Mouse (Mus musculus) CH12.LX (cell line): Measurements from ENCODE around the gene Itch. TPM values are rescaled to one million over a fixed set of nuclear protein-coding genes. Genes with fewer than 3 reads are reported as not detected.
"Not testable (repeated sequence)": the region's sequence is repeated elsewhere in the genome, so short reads cannot be mapped to it uniquely, and the experiment has no call there.

Experiments
- DNase-seq: peaks from one replicate; pipeline ENCODE4 v3.0.0-alpha.2; 2013; ENCODE audit errors: extremely low read depth
- H3K27ac ChIP-seq: 2 replicates; pipeline ENCODE4 v1.5.1; 2012; ENCODE audit warnings: low read depth, mild to moderate bottlenecking, control low read depth, moderate library complexity; ENCODE audit not compliant: insufficient read depth
- H3K27me3 ChIP-seq: replicated peaks from 2 replicates; pipeline ENCODE3; 2012; ENCODE audit warnings: inconsistent platforms
- H3K36me3 ChIP-seq, 2 experiments: replicated peaks in 1 of 2; 2 replicates each; pipeline versions ENCODE3 to v1.6.1; 2012; ENCODE audit warnings: inconsistent platforms in 1 of 2, low read length in 1 of 2, mild to moderate bottlenecking in 1 of 2, mixed read lengths in 1 of 2, moderate library complexity in 1 of 2; ENCODE audit not compliant: control insufficient read depth in 1 of 2, insufficient read depth in 1 of 2
- H3K4me1 ChIP-seq, 2 experiments: 2 replicates each; pipeline ENCODE4 v1.6.1; 2012; ENCODE audit warnings: inconsistent platforms in 1 of 2, moderate library complexity in 1 of 2; ENCODE audit not compliant: insufficient read depth in 2 of 2, control insufficient read depth in 1 of 2
- H3K4me2 ChIP-seq: 2 replicates; pipeline ENCODE4 v1.6.1; 2012; ENCODE audit warnings: low read depth, mild to moderate bottlenecking, control low read depth; ENCODE audit not compliant: poor library complexity, insufficient read depth, severe bottlenecking
- H3K4me3 ChIP-seq, 3 experiments: fragments of 150-350 bp in 1 of 3; sonication (generic) in 1 of 3; replicated peaks in 1 of 3; 2 replicates each; pipeline versions ENCODE3 to v1.5.1; 2011 to 2012; ENCODE audit warnings: low read depth in 2 of 3, low read length in 2 of 3, mild to moderate bottlenecking in 2 of 3, moderate library complexity in 2 of 3, control low read depth in 1 of 3, improper control_type of control experiment in 1 of 3, inconsistent platforms in 1 of 3, mixed read lengths in 1 of 3; ENCODE audit not compliant: poor library complexity in 1 of 3
- H3K79me2 ChIP-seq: replicated peaks from 2 replicates; pipeline ENCODE4 v1.6.1; 2012; ENCODE audit warnings: mild to moderate bottlenecking, moderate library complexity; ENCODE audit not compliant: control insufficient read depth, poor library complexity, insufficient read depth, severe bottlenecking; ENCODE audit errors: extremely low read depth
- H3K9ac ChIP-seq: 2 replicates; pipeline ENCODE4 v1.6.1; 2012; ENCODE audit warnings: low read depth, mild to moderate bottlenecking, control low read depth, moderate library complexity; ENCODE audit not compliant: insufficient read depth
- H3K9me3 ChIP-seq: replicated peaks from 2 replicates; pipeline ENCODE3; 2012; ENCODE audit warnings: low read length, inconsistent platforms, mixed read lengths
- CHD2 ChIP-seq: IDR thresholded peaks from 2 replicates; pipeline ENCODE4 v1.6.1; 2011; ENCODE audit warnings: low read length, improper control_type of control experiment
- JUN ChIP-seq: IDR thresholded peaks from 2 replicates; pipeline ENCODE4 v1.6.1; 2011; ENCODE audit warnings: low read depth, mild to moderate bottlenecking, low read length, improper control_type of control experiment, moderate library complexity; ENCODE audit not compliant: insufficient read depth
- JUND ChIP-seq: conservative IDR thresholded peaks from 2 replicates; pipeline ENCODE4 v1.6.1; 2011; ENCODE audit warnings: low read depth, low read length, improper control_type of control experiment
- MAFK ChIP-seq: IDR thresholded peaks from 2 replicates; pipeline ENCODE4 v1.6.1; 2011; ENCODE audit warnings: low read length, improper control_type of control experiment; ENCODE audit not compliant: insufficient replicate concordance
- MAZ ChIP-seq: IDR thresholded peaks from 2 replicates; pipeline ENCODE4 v1.6.1; 2012; ENCODE audit warnings: low read depth, mild to moderate bottlenecking, inconsistent platforms, low read length, improper control_type of control experiment, moderate library complexity
- NELFE ChIP-seq: IDR thresholded peaks from 2 replicates; pipeline ENCODE4 v1.6.1; 2011; ENCODE audit warnings: low read depth, low read length, improper control_type of control experiment
- RAD21 ChIP-seq: IDR thresholded peaks from 2 replicates; pipeline ENCODE4 v1.6.1; 2011; ENCODE audit warnings: low read depth, mild to moderate bottlenecking, low read length, improper control_type of control experiment, moderate library complexity
- RCOR1 ChIP-seq: conservative IDR thresholded peaks from 2 replicates; pipeline ENCODE4 v1.6.1; 2012; ENCODE audit warnings: low read depth, mild to moderate bottlenecking, inconsistent platforms, low read length, improper control_type of control experiment
- TCF12 ChIP-seq: IDR thresholded peaks from 2 replicates; pipeline ENCODE4 v1.6.1; 2014; ENCODE audit warnings: low read depth, mild to moderate bottlenecking, inconsistent platforms, low read length, improper control_type of control experiment
- USF1 ChIP-seq: IDR thresholded peaks from 2 replicates; pipeline ENCODE4 v1.6.1; 2014; ENCODE audit warnings: low read depth, mild to moderate bottlenecking, inconsistent platforms, low read length, improper control_type of control experiment
- USF2 ChIP-seq: conservative IDR thresholded peaks from 2 replicates; pipeline ENCODE4 v1.6.1; 2011; ENCODE audit warnings: low read depth, low read length, improper control_type of control experiment
- ZC3H11A ChIP-seq: IDR thresholded peaks from 2 replicates; pipeline ENCODE4 v1.6.1; 2012; ENCODE audit warnings: low read depth, mild to moderate bottlenecking, inconsistent platforms, low read length, improper control_type of control experiment
- ZKSCAN1 ChIP-seq: IDR thresholded peaks from 2 replicates; pipeline ENCODE4 v1.6.1; 2012; ENCODE audit warnings: low read depth, inconsistent platforms, low read length, improper control_type of control experiment, borderline replicate concordance
- dilution Hi-C: fragments of 300-500 bp; cut with MboI; formaldehyde crosslinking; loops from 2 replicates; pipeline ENCODE4 v1.14.3; 2020; ENCODE audit warnings: low sequenced_read_pairs; ENCODE audit not compliant: extremely low pct_unique_long_range_greater_than_20kb, extremely low pct_ligation_motif_present
- in situ Hi-C: fragments of 300-500 bp; cut with MboI; formaldehyde crosslinking; loops from 3 replicates; pipeline ENCODE4 v1.14.3; 2019; ENCODE audit warnings: low sequenced_read_pairs, low pct_ligation_motif_present, low pct_unique_long_range_greater_than_20kb, mixed read lengths
- polyA plus RNA-seq: library from polyadenylated mRNA; unstranded; fragments of >175 nt; gene quantifications from 2 replicates; pipeline ENCODE4 v1.2.1, GENCODE M21; 2012; ENCODE audit warnings: low read depth; ENCODE audit not compliant: insufficient read length
- total RNA-seq, 2 experiments: library from RNA; depleted of rRNA; stranded (reverse); fragments of 300-350 nt in 1 of 2; fragments of >200 nt in 1 of 2; gene quantifications; 2 replicates each; pipeline ENCODE4 v1.2.3; 2012 to 2014

Gene Itch
- total and polyA plus RNA-seq, 3 experiments: 25.3 to 46.6 (median 28.5) TPM

- no peak for DNase-seq
- Histone ChIP-seq H3K4me1 (peaks cover under 1 to 19% of the 10 kb centered on the region in 2 experiments), H3K9ac (no peak overlapping the region), H3K9me3 (no peaks in the 10 kb centered on the region), H3K36me3 (peaks cover 41 to 71% of the 10 kb centered on the region in 2 experiments), H3K79me2 (peaks cover 17% of the 10 kb centered on the region), H3K27me3 (no peaks in the 10 kb centered on the region), H3K4me2 (no peak overlapping the region), H3K27ac (no peak overlapping the region), H3K4me3 (no peak overlapping the region)
- dilution Hi-C loops (no loop called here), in situ Hi-C loops (no loop called here)
- TF ChIP-seq RAD21: no peak
- no peak for TF ChIP-seq USF1
Observed at GRCm38 (mm10) chr2:155140986-155141385, 7.7 kb downstream of the Itch start.

GRCm38 (mm10) chr2:155142025-155142555 is 8.8 kb downstream of the Itch start:
- TF ChIP-seq MAFK: no peak
- no peak for TF ChIP-seq ZKSCAN1
- TF ChIP-seq CHD2: no peak
- no peak for TF ChIP-seq NELFE
- no peak for TF ChIP-seq RCOR1
- TF ChIP-seq TCF12: no peak
- no peak for TF ChIP-seq ZC3H11A
- no peak for TF ChIP-seq JUND
- TF ChIP-seq JUN: no peak
- no peak for TF ChIP-seq USF2
- TF ChIP-seq MAZ: no peak
- H3K4me2 ChIP-seq: no peak overlapping the region
- no peaks in the 10 kb centered on the region for H3K27me3 ChIP-seq
- peaks cover 48 to 79% of the 10 kb centered on the region in 2 experiments for H3K36me3 ChIP-seq
- no peak overlapping the region for H3K4me3 ChIP-seq
- no peak for DNase-seq
- no peak overlapping the region for H3K27ac ChIP-seq
- in situ Hi-C loops: no loop called here
- peaks cover 0 to 10% of the 10 kb centered on the region in 2 experiments; a peak in 1 of 4 replicates for H3K4me1 ChIP-seq
- no peak overlapping the region for H3K9ac ChIP-seq
- peaks cover 10% of the 10 kb centered on the region; the same call in 1 of the 2 replicates for H3K79me2 ChIP-seq
- dilution Hi-C loops: no loop called here
- no peaks in the 10 kb centered on the region for H3K9me3 ChIP-seq

- DNase-seq, H3K79me2 ChIP-seq, H3K27me3 ChIP-seq, dilution Hi-C loops, in situ Hi-C loops, H3K4me2 ChIP-seq, H3K9ac ChIP-seq, H3K27ac ChIP-seq, H3K9me3 ChIP-seq, H3K4me1 ChIP-seq, H3K4me3 ChIP-seq: not testable (repeated sequence)
- H3K36me3 ChIP-seq: peaks cover 21 to 28% of the 10 kb centered on the region in 2 experiments
Observed at GRCm38 (mm10) chr2:155149296-155149695, 16.0 kb downstream of the Itch start.
